ENCODE assay signal across 9 mouse cellular contexts in the genomic region with DNA sequence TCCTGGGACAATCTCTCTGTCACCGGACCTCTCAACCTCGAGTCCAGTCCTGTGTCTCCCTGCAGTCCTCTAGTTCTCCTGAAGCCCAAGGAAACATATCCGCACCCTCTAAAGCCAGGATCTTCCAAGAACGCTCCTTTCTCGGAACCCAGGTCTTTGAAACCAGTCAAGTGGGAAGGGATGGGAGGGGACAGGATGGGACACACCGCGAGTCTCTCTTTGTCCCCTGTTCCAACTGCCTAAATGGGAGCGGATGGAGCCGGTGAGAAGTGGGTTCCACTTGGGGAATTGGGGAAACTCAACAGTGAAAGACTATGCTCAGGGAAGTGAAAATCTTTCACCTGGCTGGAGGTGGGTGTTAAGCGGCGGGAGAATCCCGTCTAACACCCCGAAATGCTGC. TPM values are rescaled to one million over a fixed set of nuclear protein-coding genes. Genes with fewer than 3 reads are reported as not detected.
DNase-seq lines count a peak whose midpoint lies in the region; ATAC-seq and TF ChIP-seq lines count a peak whose summit lies in the region.
"Had no signal": no experiment of that assay in that cellular context is flagged by ENCODE, and none has a peak within 500 bp of the region (broad histone marks: within the 10 kb centered on the region; RNA-seq: fewer than 3 reads in every experiment).

No protein-coding gene starts in this region.

- peak overlapping the region; percentile 55 for H3K4me3 ChIP-seq in lung, embryonic 14.5 days (ENCODE audit: low read depth, low read length)
- peak overlapping the region; percentile 46 for H3K4me3 ChIP-seq in forebrain, embryonic 11.5 days (ENCODE audit: low read depth, low read length)
- H3K4me3 ChIP-seq in limb, embryonic 14.5 days (replicated peaks; ENCODE audit: low read length): peak overlapping the region; percentile 50
- H3K4me3 ChIP-seq in stomach, embryonic 14.5 days (ENCODE audit: low read depth, low read length): peak overlapping the region; percentile 51

- H3K27me3 ChIP-seq in lung, embryonic 14.5 days (ENCODE audit: insufficient read depth, low read length): no peaks in the 10 kb centered on the region
- peaks cover 11% of the 10 kb centered on the region for H3K27me3 ChIP-seq in forebrain, embryonic 11.5 days (ENCODE audit: control insufficient read depth, insufficient read depth, low read length)
- H3K27me3 ChIP-seq in limb, embryonic 14.5 days (ENCODE audit: control insufficient read depth, insufficient read depth, low read length): peaks cover 11% of the 10 kb centered on the region; the same call in 1 of the 2 replicates
- H3K27me3 ChIP-seq in stomach, embryonic 14.5 days (ENCODE audit: control insufficient read depth, insufficient read depth, low read length): no peaks in the 10 kb centered on the region

- no peak for TF ChIP-seq POLR2A in limb, embryonic 14.5 days (IDR thresholded peaks at IDR 0.05; ENCODE audit: borderline replicate concordance, extremely low read depth, insufficient read depth, insufficient read length)

- DNase-seq in lung, embryonic 14.5 days: no peak
- DNase-seq in lung, postnatal 10 days: no peak
- no peak for DNase-seq in forebrain, embryonic 11.5 days (ENCODE audit: low spot score)
- no peak for DNase-seq in limb, embryonic 14.5 days (ENCODE audit: low spot score)
- DNase-seq in frontal cortex, postnatal 10 days (ENCODE audit: low spot score in 2 of 2): no peak
- DNase-seq in adipocyte (ENCODE audit: low spot score): no peak

- ATAC-seq in lung, embryonic 14.5 days (ENCODE audit: insufficient read depth): no peak
- ATAC-seq in forebrain, embryonic 11.5 days (replicated peaks; ENCODE audit: low FRiP score): 0 out of 2 replicates have a peak, but pooled peaks have one; percentile 6
- no peak for ATAC-seq in limb, embryonic 14.5 days (ENCODE audit: low FRiP score, low read depth)
- ATAC-seq in stomach, embryonic 14.5 days (ENCODE audit: insufficient number of reproducible peaks, insufficient read depth, low FRiP score, low read depth): no peak
- no peak for ATAC-seq in granulocyte monocyte progenitor cell, adult 5-6 weeks (replicated peaks; ENCODE audit: poor library complexity, severe bottlenecking)

- 6% methylated on average over 13 of the region's 13 CpGs for WGBS in lung, embryonic 14.5 days
- 19% methylated on average over 13 of the region's 13 CpGs for WGBS in forebrain, embryonic 11.5 days
- WGBS in limb, embryonic 14.5 days: 27% methylated on average over 13 of the region's 13 CpGs
- WGBS in stomach, embryonic 14.5 days: 29% methylated on average over 13 of the region's 13 CpGs

- H3K4me2 ChIP-seq in lung, embryonic 14.5 days: peak overlapping the region; percentile 72
- peak overlapping the region; percentile 81 for H3K4me2 ChIP-seq in forebrain, embryonic 11.5 days (ENCODE audit: low read depth, low read length, severe bottlenecking)
- H3K4me2 ChIP-seq in limb, embryonic 14.5 days (replicated peaks; ENCODE audit: low read depth, low read length, severe bottlenecking): peak overlapping the region; percentile 73
- H3K4me2 ChIP-seq in stomach, embryonic 14.5 days (replicated peaks; ENCODE audit: low read depth, low read length): peak overlapping the region; percentile 72

- H3K4me1 ChIP-seq in lung, embryonic 14.5 days (ENCODE audit: insufficient read depth): no peaks in the 10 kb centered on the region
- no peaks in the 10 kb centered on the region for H3K4me1 ChIP-seq in forebrain, embryonic 11.5 days (replicated peaks; ENCODE audit: control insufficient read depth, insufficient read depth, low read length)
- no peaks in the 10 kb centered on the region for H3K4me1 ChIP-seq in limb, embryonic 14.5 days (ENCODE audit: control insufficient read depth, insufficient read depth, low read length)
- H3K4me1 ChIP-seq in stomach, embryonic 14.5 days (ENCODE audit: control insufficient read depth, insufficient read depth, low read length): no peaks in the 10 kb centered on the region

- H3K27ac ChIP-seq in lung, embryonic 14.5 days (ENCODE audit: low read depth): no peak overlapping the region
- no peak overlapping the region for H3K27ac ChIP-seq in forebrain, embryonic 11.5 days (ENCODE audit: low read depth, low read length)
- no peak overlapping the region for H3K27ac ChIP-seq in limb, embryonic 14.5 days (replicated peaks; ENCODE audit: low read depth, low read length)
- no peak overlapping the region for H3K27ac ChIP-seq in stomach, embryonic 14.5 days (ENCODE audit: low read length)
- H3K27ac ChIP-seq: macrophage had no signal

- H3K36me3 ChIP-seq in lung, embryonic 14.5 days (ENCODE audit: insufficient read depth): no peaks in the 10 kb centered on the region
- no peaks in the 10 kb centered on the region for H3K36me3 ChIP-seq in forebrain, embryonic 11.5 days (ENCODE audit: control insufficient read depth, insufficient read depth, low read length)
- no peaks in the 10 kb centered on the region for H3K36me3 ChIP-seq in limb, embryonic 14.5 days (ENCODE audit: control insufficient read depth, insufficient read depth, low read length)
- H3K36me3 ChIP-seq in stomach, embryonic 14.5 days (ENCODE audit: control insufficient read depth, insufficient read depth, low read length): no peaks in the 10 kb centered on the region

- TF ChIP-seq CTCF in lung, embryonic 14.5 days (IDR thresholded peaks at IDR 0.05; ENCODE audit: low read depth): no peak

- no peaks in the 10 kb centered on the region for H3K9me3 ChIP-seq in lung, embryonic 14.5 days (ENCODE audit: low read depth, low read length)
- H3K9me3 ChIP-seq in forebrain, embryonic 11.5 days (ENCODE audit: control insufficient read depth, low read length): no peaks in the 10 kb centered on the region
- H3K9me3 ChIP-seq in limb, embryonic 14.5 days (ENCODE audit: control insufficient read depth, low read length): no peaks in the 10 kb centered on the region
- no peaks in the 10 kb centered on the region for H3K9me3 ChIP-seq in stomach, embryonic 14.5 days (ENCODE audit: control insufficient read depth, low read depth, low read length)

- H3K9ac ChIP-seq in lung, embryonic 14.5 days: peak overlapping the region; percentile 61
- peak overlapping the region; percentile 55 for H3K9ac ChIP-seq in forebrain, embryonic 11.5 days (ENCODE audit: low read length)
- H3K9ac ChIP-seq in limb, embryonic 14.5 days (ENCODE audit: low read depth, low read length, severe bottlenecking): peak overlapping the region; percentile 57
- H3K9ac ChIP-seq in stomach, embryonic 14.5 days (replicated peaks; ENCODE audit: low read depth, low read length): peak overlapping the region; percentile 50; the same call in 1 of the 2 replicates

RNA-seq across cellular contexts. Expression of gene Gpm6b, which starts 0.8 kb away (rescaled TPM):
- polyA plus RNA-seq in lung, embryonic 14.5 days (2014; fragmentation: Nextera tagmentation; extraction: Ambion mirVana): 41.9 and 42.0 TPM in 2 replicates
- polyA plus RNA-seq in forebrain, embryonic 11.5 days (2014; fragmentation: Nextera tagmentation; extraction: Ambion mirVana): 97.7 and 104 TPM in 2 replicates
- polyA plus RNA-seq in limb, embryonic 14.5 days (2012; rRNA removed): 18.3 and 18.9 TPM in 2 replicates
- polyA plus RNA-seq in limb, embryonic 14.5 days (2014; fragmentation: Nextera tagmentation; extraction: Ambion mirVana): 21.3 and 21.8 TPM in 2 replicates
- 47.5 and 50.4 TPM in 2 replicates for polyA plus RNA-seq in stomach, embryonic 14.5 days (2014; fragmentation: Nextera tagmentation; extraction: Ambion mirVana)
- 0.45 TPM in 1 of 2 replicates, not detected in the other for total RNA-seq in granulocyte monocyte progenitor cell, adult 5-6 weeks (2014; fragmentation: Nextera tagmentation)
- total RNA-seq in granulocyte monocyte progenitor cell, adult 5-6 weeks (2017): 0.39 TPM in 1 of 2 replicates, not detected in the other
